Mouse (Mus musculus) spleen, adult 12 weeks (tissue): Measurements from ENCODE around the gene Olfr593.
"Not testable (repeated sequence)": the region's sequence is repeated elsewhere in the genome, so short reads cannot be mapped to it uniquely, and the experiment has no call there.

Experiments
- DNase-seq: peaks from one replicate; pipeline ENCODE4 v3.0.0; 2022; ENCODE audit warnings: low spot score

The Olfr593 gene

GRCm38 (mm10) chr7:103211562-103211961 is at the start of gene Olfr593:
Gene Olfr593 (plus strand): TSS chr7:103211862.
- DNase-seq: no peak

GRCm38 (mm10) chr7:103169697-103170096 is 42.0 kb upstream of the Olfr593 start:
- DNase-seq: no peak

- DNase-seq: no peak
Measured at GRCm38 (mm10) chr7:103178240-103178639, 33.4 kb upstream of the Olfr593 start, which contains the start of gene Olfr591. Gene Olfr591 (minus strand): TSS chr7:103178340.

GRCm38 (mm10) chr7:103184503-103184902 is 27.2 kb upstream of the Olfr593 start, which contains the start of gene Olfr592:
Gene Olfr592 (plus strand): TSS chr7:103184803.
- DNase-seq: not testable (repeated sequence)

GRCm38 (mm10) chr7:103212050-103212449 is 388 bp downstream of the Olfr593 start:
- DNase-seq: not testable (repeated sequence)

- DNase-seq: no peak
Measured at GRCm38 (mm10) chr7:103216696-103217095, 5.0 kb downstream of the Olfr593 start, which contains the start of gene Olfr594. Gene Olfr594 (plus strand): TSS chr7:103216996.

- DNase-seq: not testable (repeated sequence)
Measured at GRCm38 (mm10) chr7:103252405-103252804, 40.7 kb downstream of the Olfr593 start, which contains the start of gene Usp17ld. Gene Usp17ld (minus strand): TSS chr7:103252505.
